Mouse (Mus musculus) v-Abl transformed pro-B cells (cell line): ENCODE data around the gene Ssbp3.

ENCODE experiments used
- in situ Hi-C, 2 experiments: fragments of 400-800 bp; cut with MboI; formaldehyde crosslinking; loops; one replicate each; pipeline ENCODE4 v1.15.1; 2025; ENCODE audit not compliant: unreplicated experiment in 2 of 2

The Ssbp3 gene

DNA sequence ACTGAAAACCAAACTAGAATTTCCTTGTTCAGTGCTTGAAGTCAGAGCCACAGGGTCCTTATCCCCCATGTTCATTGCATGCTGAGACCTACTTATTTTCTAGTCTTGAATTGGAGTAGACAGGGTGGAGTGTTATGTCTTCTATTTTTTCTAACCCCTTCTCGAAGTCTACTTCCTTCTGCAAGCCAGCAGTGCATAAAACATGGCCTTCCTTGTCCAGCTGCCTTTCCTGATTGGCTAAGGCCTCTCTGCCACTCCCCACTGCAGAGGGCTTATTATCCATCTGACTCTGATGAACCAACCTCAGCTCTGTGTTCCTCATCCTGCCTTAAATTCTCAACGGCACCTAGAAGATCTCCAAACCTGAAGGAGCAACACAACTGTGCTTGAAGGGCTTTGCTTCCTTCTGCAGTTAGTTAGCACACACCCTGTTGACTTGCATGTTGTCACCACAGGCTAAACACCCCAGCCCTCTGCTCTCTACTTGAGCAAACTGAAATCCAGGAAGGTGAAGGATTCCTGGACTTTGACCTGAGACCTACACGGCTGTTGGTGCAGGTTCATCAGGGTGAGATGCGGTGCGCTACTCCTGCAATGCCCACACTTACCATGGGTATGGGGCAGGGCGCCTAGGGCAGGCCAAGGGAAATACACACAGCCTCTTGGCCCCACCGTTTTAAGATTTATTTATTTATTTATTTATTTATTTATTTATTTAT lies 71.0 kb downstream of the Ssbp3 start:
- in situ Hi-C loops, result loop anchor here in 1 of 2 experiments (25.0 kb wide), 1 partner anchor 356 kb away; no protein-coding TSS in a partner anchor

DNA sequence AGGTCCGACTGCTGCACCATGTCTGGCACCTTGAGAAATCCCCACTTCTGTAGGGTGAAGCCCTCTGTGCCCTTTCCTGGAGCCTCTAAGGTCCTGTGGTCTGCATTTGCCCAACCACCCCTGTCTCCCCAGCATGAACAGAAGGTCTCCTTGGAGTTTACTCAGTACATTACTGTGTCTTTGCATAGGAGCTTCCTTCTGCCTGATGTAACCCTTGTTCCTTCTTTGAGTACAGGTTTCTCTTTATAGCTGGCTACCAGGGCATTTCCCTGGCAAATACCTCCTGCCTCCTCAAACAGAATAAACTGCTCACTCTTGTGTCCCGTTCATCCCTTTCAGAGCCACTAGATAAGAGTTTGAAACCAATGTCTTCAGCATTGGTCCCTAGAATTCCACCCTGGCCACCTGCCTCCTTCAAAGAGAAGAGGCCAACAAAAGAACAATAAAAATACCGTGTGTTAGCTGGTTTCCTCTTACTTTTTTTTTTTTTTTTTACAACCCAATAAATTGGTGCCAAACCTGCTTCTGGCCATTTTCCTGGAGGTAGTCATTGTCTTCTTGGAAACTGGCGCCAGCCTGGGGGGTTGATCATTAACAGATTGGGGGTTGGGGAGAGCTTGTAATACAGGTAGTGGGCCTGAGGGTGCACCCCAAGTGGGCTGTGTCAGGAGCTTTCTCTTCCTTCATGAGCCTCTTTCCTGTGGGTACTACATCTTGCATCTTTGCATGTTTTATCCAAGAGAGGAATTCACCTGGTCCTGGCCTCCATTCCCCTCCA lies 72.0 kb downstream of the Ssbp3 start:
- in situ Hi-C loops, result loop anchor here in 1 of 2 experiments (25.0 kb wide), 1 partner anchor 355 kb away; no protein-coding TSS in a partner anchor

DNA sequence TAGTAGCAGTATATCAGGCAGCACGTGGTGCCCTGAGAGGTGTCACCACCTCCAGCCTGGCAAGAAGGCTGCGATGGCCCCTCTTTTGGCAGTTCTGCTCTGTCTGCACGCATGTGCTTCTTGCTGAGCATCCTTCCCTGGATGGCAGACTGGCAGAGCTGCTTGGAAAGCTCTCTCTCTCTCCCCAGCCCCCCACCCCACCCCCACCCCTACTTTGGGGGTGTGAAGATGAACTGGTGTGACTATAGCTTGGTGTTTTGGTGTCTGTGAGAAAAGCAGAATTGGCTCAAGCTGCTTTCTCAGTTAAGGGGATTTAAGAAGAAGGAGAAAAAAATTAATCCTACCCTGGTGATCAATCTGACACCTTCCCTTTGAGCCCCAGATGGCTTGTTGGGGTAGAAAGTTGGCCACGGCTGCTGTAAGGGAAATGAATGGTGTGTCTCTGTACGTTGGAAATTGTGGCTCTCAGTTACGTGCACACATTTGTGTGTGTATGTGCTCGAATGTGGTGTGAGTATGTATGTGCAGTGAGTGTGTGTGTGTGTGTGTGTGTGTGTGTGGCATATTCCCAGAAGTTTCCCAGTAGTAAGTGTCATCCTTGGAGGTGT lies 73.5 kb downstream of the Ssbp3 start:
- in situ Hi-C loops, result loop anchor here in 1 of 2 experiments (25.0 kb wide), 1 partner anchor 353 kb away; no protein-coding TSS in a partner anchor

DNA sequence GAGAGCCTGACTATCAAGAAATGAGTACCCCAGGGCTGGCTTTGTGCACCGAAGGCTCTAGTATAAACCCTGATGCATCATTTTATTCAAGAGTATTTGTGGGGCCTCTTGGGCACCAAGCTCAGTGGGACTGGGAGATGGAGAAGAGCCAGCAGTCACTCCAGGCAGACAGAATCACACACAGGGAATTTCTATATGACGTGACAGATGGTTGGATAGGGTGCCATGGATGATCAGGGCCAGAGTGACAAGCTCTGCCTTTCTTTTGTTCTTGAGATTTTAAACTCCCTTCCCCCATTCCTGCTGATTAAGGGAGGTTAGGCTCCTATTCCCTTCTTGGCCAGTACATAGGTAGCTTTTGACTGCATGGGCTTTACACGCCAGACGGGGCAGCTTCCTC lies 74.8 kb downstream of the Ssbp3 start:
- in situ Hi-C loops, result loop anchor here (5.0 to 25.0 kb wide), 4 partner anchors 73 to 352 kb away; partner anchors contain the start of gene Ssbp3 (in 2 of the 2)

DNA sequence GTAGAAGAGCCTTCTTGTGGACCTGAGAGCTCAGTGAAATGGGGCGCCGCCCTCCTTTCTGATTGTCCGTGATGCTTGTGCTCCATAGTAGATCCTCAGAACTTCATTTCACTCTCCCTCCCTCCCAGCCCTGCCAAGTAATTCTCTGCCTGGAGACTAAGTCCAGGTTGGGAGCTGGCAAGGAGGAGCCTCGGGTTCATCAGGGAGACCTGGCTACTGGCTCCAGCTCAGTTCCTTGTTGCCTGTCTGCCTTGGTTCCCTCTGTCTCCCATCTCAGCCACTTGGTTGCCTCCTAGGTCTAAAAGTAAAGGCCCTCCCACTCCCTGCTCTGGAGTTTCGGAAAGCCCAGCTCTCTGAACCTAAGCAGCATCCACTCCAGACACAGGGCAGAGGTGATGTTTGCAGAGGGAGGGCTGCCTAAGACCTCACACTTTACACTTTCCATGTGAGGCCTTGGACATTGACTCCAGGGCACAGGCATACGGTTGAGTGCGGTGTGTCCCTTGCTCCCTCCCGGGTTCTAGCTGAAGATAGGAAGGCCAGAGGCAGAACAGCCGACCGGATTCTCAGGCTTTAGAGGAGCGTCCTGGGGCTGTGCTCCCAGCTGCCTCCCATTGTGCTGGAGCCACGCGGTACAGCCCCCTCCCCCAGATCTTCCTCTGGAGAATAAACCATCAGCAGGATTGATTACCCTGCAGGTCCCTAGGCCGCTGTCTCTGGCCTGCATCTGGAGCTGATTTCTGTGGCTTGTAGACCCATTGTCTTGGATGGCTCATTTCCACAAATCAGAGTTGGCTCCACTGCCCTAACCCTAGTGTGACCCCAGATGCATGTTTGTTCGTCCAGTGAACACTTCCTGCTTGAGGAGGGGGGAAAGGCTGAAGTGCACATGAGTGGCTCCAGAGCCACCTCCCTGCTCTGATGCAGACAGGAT lies 75.7 kb downstream of the Ssbp3 start:
- in situ Hi-C loops, result loop anchor here (5.0 to 25.0 kb wide), 4 partner anchors 74 to 351 kb away; partner anchors contain the start of gene Ssbp3 (in 2 of the 2)

DNA sequence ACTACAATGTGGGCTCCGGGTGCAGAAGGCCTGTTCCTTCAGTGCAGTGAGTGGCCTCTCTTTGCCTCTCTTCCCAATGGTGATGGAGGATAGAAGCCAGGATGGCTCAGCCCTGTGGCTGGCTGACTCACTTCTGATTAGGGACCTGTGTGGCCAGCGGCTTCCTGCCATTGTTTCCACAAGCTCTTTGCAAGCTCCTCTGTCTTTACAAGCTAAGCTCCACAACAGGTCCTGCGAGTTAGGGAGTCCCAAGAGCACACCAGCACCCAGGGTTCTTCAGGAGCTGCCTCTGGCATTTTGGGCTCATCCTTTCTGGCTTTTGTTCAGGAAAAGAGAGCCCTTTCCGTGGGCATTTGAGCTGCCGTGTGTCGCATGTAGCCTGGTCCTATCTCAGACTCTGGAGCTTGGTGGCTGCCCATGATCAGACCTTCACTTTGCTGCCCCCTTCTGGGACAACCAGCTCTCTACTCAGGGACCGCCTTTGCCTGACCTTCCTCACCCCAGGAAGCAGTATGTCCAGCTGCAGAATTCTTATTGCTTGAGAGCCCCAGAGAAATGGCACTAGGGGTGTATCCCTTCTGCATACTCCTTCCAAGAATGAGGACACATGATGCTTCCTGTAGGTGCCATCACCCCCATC lies 77.3 kb downstream of the Ssbp3 start:
- in situ Hi-C loops, result loop anchor here (5.0 to 25.0 kb wide), 4 partner anchors 76 to 349 kb away; partner anchors contain the start of gene Ssbp3 (in 2 of the 2)

DNA sequence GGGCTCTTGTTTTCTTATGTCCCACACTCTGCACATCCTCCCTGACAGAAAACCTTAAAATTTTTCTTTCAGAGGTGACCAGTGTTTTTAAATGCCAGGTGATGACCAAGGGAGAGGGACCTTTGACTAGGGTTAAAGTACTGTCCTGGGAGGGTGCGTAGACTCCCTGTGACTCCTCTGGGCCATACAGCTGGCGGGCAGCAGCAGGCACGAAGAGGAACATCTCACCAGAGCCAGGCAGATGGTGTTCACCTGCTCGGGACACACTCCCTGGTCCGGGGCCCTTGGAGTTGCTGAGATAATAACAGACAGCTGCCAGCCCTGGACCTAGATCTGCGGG lies 78.4 kb downstream of the Ssbp3 start:
- in situ Hi-C loops, result loop anchor here (5.0 to 25.0 kb wide), 4 partner anchors 77 to 348 kb away; partner anchors contain the start of gene Ssbp3 (in 2 of the 2)

DNA sequence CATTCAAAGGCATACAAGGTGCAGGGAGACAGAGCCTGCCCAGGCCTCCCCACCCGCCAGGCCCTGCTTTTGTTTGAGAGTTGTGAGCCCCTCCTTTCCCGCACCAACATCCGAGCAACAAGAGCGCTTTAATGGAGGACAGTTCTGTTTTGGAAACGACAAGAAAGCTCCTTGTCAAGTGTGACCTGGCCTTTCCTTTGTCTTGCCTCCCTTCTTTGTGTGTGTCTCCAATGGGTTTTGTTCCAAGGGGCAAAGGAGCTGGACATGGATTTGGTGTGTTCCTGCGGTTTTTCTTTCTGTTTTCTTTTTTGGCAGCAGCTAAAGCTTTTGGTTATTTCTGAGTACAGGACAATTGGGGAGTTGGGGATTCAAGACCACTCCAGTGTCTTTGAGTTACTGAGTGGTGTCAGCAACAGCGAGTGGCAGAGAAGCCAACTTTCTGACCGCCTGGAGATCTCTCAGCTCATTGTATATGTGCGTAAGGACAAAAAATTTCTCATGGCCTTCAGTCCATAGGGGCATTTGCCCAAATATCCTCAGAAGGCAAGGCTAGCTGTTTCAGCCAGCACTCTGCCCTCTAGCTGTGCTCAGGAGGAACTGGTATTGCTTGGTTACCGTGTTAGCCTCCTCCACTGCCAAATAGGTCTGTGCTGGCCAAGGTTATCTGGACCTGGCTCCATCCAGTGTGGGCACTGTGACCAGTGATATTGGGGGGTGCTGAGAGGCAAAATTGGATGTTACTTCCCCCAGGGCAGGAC lies 78.9 kb downstream of the Ssbp3 start:
- in situ Hi-C loops, result loop anchor here (5.0 to 25.0 kb wide), 4 partner anchors 77 to 348 kb away; partner anchors contain the start of gene Ssbp3 (in 2 of the 2)

DNA sequence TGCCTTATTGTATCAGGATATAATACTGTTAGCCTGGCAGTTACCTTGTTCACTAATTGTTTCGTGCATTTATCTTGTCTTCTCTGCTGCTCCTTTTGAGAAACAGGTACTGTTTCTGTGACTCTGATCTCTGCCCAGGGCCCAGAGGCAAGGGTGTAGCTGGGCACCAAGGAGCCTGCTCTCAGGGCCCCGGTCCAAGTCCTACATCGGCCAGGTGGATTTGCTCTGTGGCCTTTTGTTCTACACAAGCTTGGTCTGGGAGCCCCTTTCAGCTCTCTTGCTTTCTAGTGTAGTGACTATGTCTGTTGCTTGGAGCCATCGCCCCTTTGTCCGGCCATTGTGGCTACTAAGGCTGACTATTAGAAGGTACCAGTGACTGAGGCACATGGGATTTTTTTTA lies 82.6 kb downstream of the Ssbp3 start:
- in situ Hi-C loops, result loop anchor here (5.0 to 25.0 kb wide), 2 partner anchors 124 to 344 kb away; no protein-coding TSS in a partner anchor

DNA sequence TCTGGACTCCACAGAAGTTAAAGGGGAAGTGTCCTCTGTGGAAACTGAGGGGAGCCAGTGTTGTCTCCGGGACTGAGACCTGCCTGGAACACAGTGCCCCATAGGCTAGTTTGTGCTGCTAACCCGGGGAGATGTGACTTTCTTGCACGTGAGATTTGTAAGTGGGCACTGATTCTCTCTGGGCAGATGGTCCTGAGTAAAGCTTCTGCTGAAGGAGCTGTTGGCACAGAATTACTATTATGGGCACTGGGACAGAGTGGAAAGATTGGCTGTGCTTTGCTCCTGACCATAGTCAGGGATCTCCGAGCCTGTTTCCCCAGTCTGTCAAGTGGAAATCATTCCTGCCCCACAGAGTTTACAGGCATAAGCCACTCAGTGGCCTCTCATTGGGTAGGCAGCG lies 83.8 kb downstream of the Ssbp3 start:
- in situ Hi-C loops, result loop anchor here (5.0 to 25.0 kb wide), 2 partner anchors 123 to 343 kb away; no protein-coding TSS in a partner anchor

DNA sequence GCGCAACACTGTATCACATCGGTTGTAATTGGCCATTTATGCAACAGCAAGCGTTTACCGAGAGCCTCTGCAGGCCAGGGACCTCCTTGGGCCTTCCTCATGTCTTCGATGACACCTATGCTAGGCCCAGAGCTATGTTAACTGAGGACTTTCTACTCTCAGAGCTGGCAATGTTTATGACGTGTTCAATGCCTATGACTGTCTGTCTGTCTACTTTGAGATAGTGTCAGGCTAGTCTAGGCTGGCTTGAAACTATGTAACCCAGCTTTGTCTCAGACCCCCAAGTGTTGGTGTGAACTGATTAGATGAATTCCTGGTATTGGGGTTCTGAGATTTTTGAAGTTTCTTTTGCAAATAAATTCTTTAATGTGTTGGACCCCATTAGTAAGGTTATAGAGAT lies 84.6 kb downstream of the Ssbp3 start:
- in situ Hi-C loops, result loop anchor here in 1 of 2 experiments (25.0 kb wide), 1 partner anchor 342 kb away; no protein-coding TSS in a partner anchor

DNA sequence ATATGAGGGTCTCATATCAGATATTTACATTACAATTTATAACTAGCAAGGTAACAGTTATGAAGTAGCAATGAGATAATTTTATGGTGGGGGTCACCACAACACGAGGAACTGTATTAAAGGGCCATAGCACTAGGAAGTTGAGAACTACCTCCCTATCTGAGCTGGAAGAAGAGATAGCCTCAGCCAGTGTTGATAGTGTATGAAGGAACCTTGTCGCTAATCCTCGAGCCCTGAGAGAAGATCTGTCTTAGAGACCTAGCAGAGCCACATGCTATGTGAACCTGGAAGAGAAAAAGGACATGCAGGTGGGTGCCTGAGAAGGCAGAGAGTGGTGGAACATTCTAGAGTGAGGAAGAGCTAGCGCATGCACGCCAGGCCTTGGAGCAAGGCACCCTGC lies 85.0 kb downstream of the Ssbp3 start:
- in situ Hi-C loops, result loop anchor here in 1 of 2 experiments (25.0 kb wide), 1 partner anchor 342 kb away; no protein-coding TSS in a partner anchor

DNA sequence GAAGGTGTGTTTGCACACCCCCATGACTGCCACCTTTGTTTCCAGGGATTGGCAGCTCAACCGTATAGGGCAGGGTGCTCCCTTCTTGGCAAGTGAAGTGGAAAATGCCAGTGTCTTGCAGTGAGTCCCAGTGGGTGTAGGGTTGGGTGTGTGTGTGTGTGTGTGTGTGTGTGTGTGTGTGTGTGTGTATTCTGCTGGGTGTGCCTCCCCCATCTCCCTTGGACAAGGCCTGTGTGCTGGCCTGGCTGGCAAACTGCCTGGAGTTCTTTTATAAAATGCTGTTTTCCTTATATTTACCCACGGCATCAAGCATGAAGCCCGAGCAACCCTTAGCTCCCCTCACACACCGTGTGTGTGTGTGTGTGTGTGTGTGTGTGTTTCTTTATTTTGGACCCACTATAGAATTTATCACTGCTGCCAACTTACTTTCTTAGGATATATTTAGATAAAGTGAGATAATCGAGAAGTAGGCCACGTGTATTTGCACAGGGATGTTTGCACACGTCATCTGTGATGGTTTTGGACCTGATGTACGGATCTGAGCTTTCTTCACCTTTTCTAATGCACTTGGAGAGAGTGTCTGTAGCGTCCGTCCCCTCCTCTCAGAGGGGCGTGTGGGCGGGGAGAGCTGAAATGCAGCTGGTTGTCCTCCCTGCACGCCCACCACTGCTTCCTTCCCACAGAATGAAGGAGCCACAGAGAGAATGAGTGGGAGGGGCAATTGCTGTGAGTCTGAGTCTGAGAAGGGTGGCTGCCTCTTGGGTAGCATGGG lies 86.0 kb downstream of the Ssbp3 start:
- in situ Hi-C loops, result loop anchor here in 1 of 2 experiments (25.0 kb wide), 1 partner anchor 341 kb away; no protein-coding TSS in a partner anchor

DNA sequence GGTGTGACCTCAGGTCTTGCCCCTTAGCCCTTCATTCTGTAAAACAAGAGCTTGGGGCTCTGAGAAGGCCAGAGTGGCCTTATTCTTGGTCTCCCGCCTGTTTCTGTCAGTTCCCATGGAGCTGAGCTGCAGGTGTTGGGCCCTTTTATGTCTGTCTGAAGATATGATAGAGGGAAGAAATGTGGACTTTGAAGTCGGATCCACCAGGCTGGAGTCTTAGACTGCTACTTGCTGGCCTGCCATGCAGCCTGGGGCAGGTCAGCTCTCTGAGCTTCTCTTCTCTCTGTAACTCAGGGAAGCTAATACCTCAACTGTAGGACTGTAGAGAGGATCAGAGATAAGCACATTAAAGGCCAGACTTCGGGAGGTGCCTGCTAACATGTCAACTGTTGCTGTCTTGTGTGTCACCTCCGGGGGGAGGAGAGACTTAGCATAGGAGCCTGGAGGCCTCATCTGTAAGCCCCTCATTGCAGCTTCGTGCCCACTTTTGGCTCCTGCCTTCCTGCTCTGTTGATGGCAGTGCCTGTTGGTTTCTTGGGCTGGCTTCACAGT lies 90.8 kb downstream of the Ssbp3 start:
- in situ Hi-C loops, result no loop called here

DNA sequence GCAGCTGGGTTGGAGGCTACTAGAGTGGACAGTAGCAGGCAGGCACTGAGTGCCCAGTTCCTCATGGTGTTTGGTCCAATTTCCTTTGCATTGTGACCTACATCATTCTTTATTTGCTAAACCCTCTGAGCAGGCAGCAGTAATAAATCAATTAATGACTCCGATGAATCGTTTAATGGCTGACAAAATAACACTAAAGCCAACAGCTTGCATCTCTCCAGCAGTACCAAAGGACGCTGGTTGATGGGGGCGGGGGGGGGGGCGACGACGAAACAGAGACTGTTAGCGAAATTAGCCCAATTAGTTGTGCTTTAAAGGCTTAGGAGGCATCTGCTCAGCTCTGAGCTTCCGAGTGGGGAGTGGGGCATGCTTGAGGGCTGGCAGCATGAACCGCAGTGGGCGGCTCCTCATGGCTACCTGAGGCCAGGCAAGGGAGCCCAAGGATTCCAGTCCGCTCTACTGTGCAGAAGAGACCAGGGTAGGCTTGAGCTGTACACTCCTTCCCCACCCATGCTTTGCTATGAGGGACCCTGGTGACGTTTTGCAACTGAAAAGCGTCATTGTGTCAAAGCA lies 91.5 kb downstream of the Ssbp3 start:
- in situ Hi-C loops, result no loop called here

DNA sequence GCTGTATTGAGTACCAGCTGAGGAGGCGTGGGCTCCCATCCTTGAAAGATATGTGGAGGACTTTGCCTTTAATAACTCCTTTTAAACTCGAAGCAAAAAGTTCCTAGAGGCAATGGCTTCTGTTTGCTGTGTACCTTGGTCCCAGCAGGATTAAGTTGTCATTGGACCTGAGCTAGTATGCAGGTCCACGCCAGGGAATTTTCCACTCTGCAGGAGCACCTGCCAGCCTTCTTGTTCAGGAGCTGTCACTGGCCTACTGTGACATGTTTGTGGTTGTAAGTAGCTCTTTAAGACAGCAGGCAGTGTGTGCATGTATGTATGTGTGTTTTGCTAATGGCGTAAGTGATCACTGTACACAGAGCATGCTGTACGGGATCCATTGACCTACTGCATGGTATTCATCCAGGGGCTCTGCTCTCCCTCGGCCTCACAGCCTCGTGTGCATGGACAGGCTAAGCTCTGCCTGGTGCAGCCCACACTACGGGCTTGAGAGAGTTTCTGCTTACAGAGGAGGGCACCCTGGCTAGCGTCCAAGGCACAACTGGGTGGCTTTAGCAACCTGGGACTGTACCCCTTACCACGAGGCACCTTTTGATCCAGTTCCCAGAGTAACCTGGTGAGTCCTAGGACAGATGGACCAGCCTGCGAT lies 92.1 kb downstream of the Ssbp3 start:
- in situ Hi-C loops, result no loop called here
